Mouse (Mus musculus) lung, postnatal 0 days (tissue): Measurements from ENCODE around the gene Gins2. TPM values are rescaled to one million over a fixed set of nuclear protein-coding genes. Genes with fewer than 3 reads are reported as not detected.

Experiments used
- ATAC-seq: fragments of 200-750 bp; cut with Nextera tagmentation; 2 replicates; pipeline ENCODE4 v1.8.0; 2017; ENCODE audit warnings: moderate library complexity
- DNase-seq: peaks from one replicate; pipeline ENCODE4 v3.0.0-alpha.2; 2016; ENCODE audit warnings: low spot score
- H3K27ac ChIP-seq: fragments of 300-500 bp; sonication (generic); 2 replicates; pipeline ENCODE4 v1.5.1; 2014; ENCODE audit warnings: antibody characterized with exemption, mild to moderate bottlenecking, low read length, mixed read lengths
- H3K27me3 ChIP-seq: fragments of 300-500 bp; sonication (generic); replicated peaks from 2 replicates; pipeline ENCODE4 v1.6.1; 2014; ENCODE audit warnings: low read length, mixed read lengths; ENCODE audit not compliant: insufficient read depth
- H3K36me3 ChIP-seq: fragments of 300-500 bp; sonication (generic); 2 replicates; pipeline ENCODE4 v1.6.1; 2014; ENCODE audit warnings: low read length, mixed read lengths; ENCODE audit not compliant: insufficient read depth
- H3K4me1 ChIP-seq: fragments of 300-500 bp; sonication (generic); 2 replicates; pipeline ENCODE4 v1.6.1; 2014; ENCODE audit warnings: antibody characterized with exemption, low read depth, low read length, mixed read lengths; ENCODE audit not compliant: insufficient read depth
- H3K4me2 ChIP-seq: fragments of 300-500 bp; sonication (generic); replicated peaks from 2 replicates; pipeline ENCODE4 v1.6.1; 2014; ENCODE audit warnings: low read depth, mild to moderate bottlenecking, low read length, moderate library complexity, mixed read lengths
- H3K4me3 ChIP-seq: fragments of 300-500 bp; sonication (generic); 2 replicates; pipeline ENCODE4 v1.5.1; 2014; ENCODE audit warnings: low read depth, low read length
- H3K9ac ChIP-seq: fragments of 300-500 bp; sonication (generic); replicated peaks from 2 replicates; pipeline ENCODE4 v1.6.1; 2014; ENCODE audit warnings: low read depth, mild to moderate bottlenecking
- H3K9me3 ChIP-seq: fragments of 300-500 bp; sonication (generic); 2 replicates; pipeline ENCODE4 v1.6.1; 2016; ENCODE audit warnings: low read length, mixed read lengths
- CTCF ChIP-seq: IDR thresholded peaks from 2 replicates; pipeline ENCODE4 v1.5.1; 2016; ENCODE audit warnings: antibody characterized with exemption, mild to moderate bottlenecking
- EP300 ChIP-seq: IDR thresholded peaks from 2 replicates; pipeline ENCODE4 v1.6.1; 2016; ENCODE audit warnings: antibody characterized with exemption, mild to moderate bottlenecking, control low read depth
- WGBS: fragments of 180-500 bp; shearing (Covaris S2); extraction: QIAGEN DNeasy Blood & Tissue Kit; methylation state at CpG from one replicate; pipeline ENCODE4 v1.1.7; 2014; 5-methylcytosine and 5-hydroxymethylcytosine counted together
- polyA plus RNA-seq: library from polyadenylated mRNA; unstranded; fragments of >200 nt; fragmentation: Nextera tagmentation; extraction: Ambion mirVana; gene quantifications from 2 replicates; pipeline ENCODE4 v1.2.1, GENCODE M21; 2015

Gins2 gene
- polyA plus RNA-seq, 1 experiment from 2014 or later: 10.9 TPM

GRCm38 (mm10) chr8:120591587-120592292, 2.6 kb upstream of the Gins2 start:
- H3K27me3 ChIP-seq: no peaks in the 10 kb centered on the region
- ATAC-seq: no peak
- no peaks in the 10 kb centered on the region for H3K36me3 ChIP-seq
- TF ChIP-seq CTCF (no peak), EP300 (no peak)
- WGBS: 25% methylated on average over 10 of the region's 10 CpGs
- no peaks in the 10 kb centered on the region for H3K9me3 ChIP-seq
- no peak overlapping the region for H3K27ac ChIP-seq
- no peak overlapping the region for H3K4me3 ChIP-seq
- peak; percentile 35 for DNase-seq
- H3K4me1 ChIP-seq: 0 out of 2 replicates have a peak, but pooled peaks cover 3% of the 10 kb centered on the region
- no peak overlapping the region for H3K4me2 ChIP-seq
- H3K9ac ChIP-seq: no peak overlapping the region

- no peaks in the 10 kb centered on the region for H3K36me3 ChIP-seq
- H3K4me3 ChIP-seq: peak overlapping the region; percentile 41
- 0 out of 2 replicates have a peak, but pooled peaks cover 3% of the 10 kb centered on the region for H3K4me1 ChIP-seq
- ATAC-seq: no peak
- WGBS: 45% methylated on average over 2 of the region's 2 CpGs
- peak overlapping the region; percentile 61 for H3K4me2 ChIP-seq
- no peak overlapping the region for H3K9ac ChIP-seq
- DNase-seq: peak; percentile 24
- TF ChIP-seq CTCF: no peak
- no peak for TF ChIP-seq EP300
- no peaks in the 10 kb centered on the region for H3K9me3 ChIP-seq
- 0 out of 2 replicates have a peak overlapping the region, but pooled peaks have one; percentile 38 for H3K27ac ChIP-seq
- no peaks in the 10 kb centered on the region for H3K27me3 ChIP-seq
Observed at GRCm38 (mm10) chr8:120589921-120590320, 817 bp upstream of the Gins2 start.

GRCm38 (mm10) chr8:120585521-120585920, 3.6 kb downstream of the Gins2 start:
- WGBS: 89% methylated on average over 10 of the region's 10 CpGs
- ATAC-seq (no peak), DNase-seq (no peak)
- Histone ChIP-seq H3K27me3 (no peaks in the 10 kb centered on the region), H3K9ac (no peak overlapping the region), H3K4me2 (no peak overlapping the region), H3K36me3 (0 out of 2 replicates have a peak, but pooled peaks cover 3% of the 10 kb centered on the region), H3K4me3 (no peak overlapping the region), H3K9me3 (no peaks in the 10 kb centered on the region), H3K27ac (no peak overlapping the region), H3K4me1 (0 out of 2 replicates have a peak, but pooled peaks cover 3% of the 10 kb centered on the region)
- TF ChIP-seq EP300 (no peak), CTCF (no peak)

- Histone ChIP-seq H3K9me3 (no peaks in the 10 kb centered on the region), H3K27me3 (no peaks in the 10 kb centered on the region), H3K27ac (no peak overlapping the region), H3K4me1 (no peaks in the 10 kb centered on the region), H3K9ac (no peak overlapping the region), H3K4me3 (no peak overlapping the region), H3K36me3 (peaks cover 26% of the 10 kb centered on the region), H3K4me2 (no peak overlapping the region)
- 86% methylated on average over 8 of the region's 8 CpGs for WGBS
- DNase-seq: no peak
- no peak for ATAC-seq
- TF ChIP-seq CTCF: no peak
- TF ChIP-seq EP300: no peak
Observed at GRCm38 (mm10) chr8:120581811-120582210, 7.3 kb downstream of the Gins2 start.

GRCm38 (mm10) chr8:120581329-120581728, 7.8 kb downstream of the Gins2 start:
- H3K4me2 ChIP-seq: no peak overlapping the region
- no peaks in the 10 kb centered on the region for H3K27me3 ChIP-seq
- no peaks in the 10 kb centered on the region for H3K9me3 ChIP-seq
- no peak for ATAC-seq
- no peaks in the 10 kb centered on the region for H3K4me1 ChIP-seq
- peaks cover 30% of the 10 kb centered on the region for H3K36me3 ChIP-seq
- no peak overlapping the region for H3K4me3 ChIP-seq
- DNase-seq: no peak
- 82% methylated on average over 12 of the region's 12 CpGs for WGBS
- no peak overlapping the region for H3K27ac ChIP-seq
- no peak for TF ChIP-seq EP300
- TF ChIP-seq CTCF: no peak
- H3K9ac ChIP-seq: no peak overlapping the region

GRCm38 (mm10) chr8:120580336-120581000, 8.6 kb downstream of the Gins2 start:
- Histone ChIP-seq H3K27me3 (no peaks in the 10 kb centered on the region), H3K4me1 (no peaks in the 10 kb centered on the region), H3K4me2 (no peak overlapping the region), H3K9me3 (no peaks in the 10 kb centered on the region), H3K27ac (no peak overlapping the region), H3K4me3 (no peak overlapping the region), H3K36me3 (peaks cover 39% of the 10 kb centered on the region), H3K9ac (no peak overlapping the region)
- ATAC-seq (no peak), DNase-seq (no peak)
- TF ChIP-seq CTCF (no peak), EP300 (no peak)
- WGBS: 88% methylated on average over 8 of the region's 8 CpGs
